Mouse (Mus musculus) heart, embryonic 11.5 days (tissue): Measurements from ENCODE around the gene Thrsp. TPM values are rescaled to one million over a fixed set of nuclear protein-coding genes. Genes with fewer than 3 reads are reported as not detected.

ENCODE experiments used
- ATAC-seq: fragments of 200-750 bp; cut with Nextera tagmentation; replicated peaks from 2 replicates; pipeline ENCODE4 v1.8.0; 2017; ENCODE audit warnings: moderate library complexity; ENCODE audit not compliant: insufficient number of reproducible peaks, low FRiP score, low TSS enrichment
- H3K27ac ChIP-seq: fragments of 300-500 bp; sonication (generic); 2 replicates; pipeline ENCODE4 v1.5.1; 2014; ENCODE audit warnings: mild to moderate bottlenecking, low read depth, low read length
- H3K27me3 ChIP-seq: fragments of 300-500 bp; sonication (generic); 2 replicates; pipeline ENCODE4 v1.6.1; 2014; ENCODE audit warnings: mild to moderate bottlenecking, low read length, mixed read lengths; ENCODE audit not compliant: control insufficient read depth, insufficient read depth
- H3K36me3 ChIP-seq: fragments of 300-500 bp; sonication (generic); 2 replicates; pipeline ENCODE4 v1.6.1; 2014; ENCODE audit warnings: mild to moderate bottlenecking, low read length, moderate library complexity, mixed read lengths; ENCODE audit not compliant: control insufficient read depth, insufficient read depth
- H3K4me1 ChIP-seq: fragments of 300-500 bp; sonication (generic); 2 replicates; pipeline ENCODE4 v1.6.1; 2014; ENCODE audit warnings: low read length; ENCODE audit not compliant: control insufficient read depth, insufficient read depth
- H3K4me2 ChIP-seq: fragments of 300-500 bp; sonication (generic); 2 replicates; pipeline ENCODE4 v1.6.1; 2014; ENCODE audit warnings: mild to moderate bottlenecking, moderate library complexity
- H3K4me3 ChIP-seq: fragments of 300-500 bp; sonication (generic); 2 replicates; pipeline ENCODE4 v1.5.1; 2014; ENCODE audit warnings: low read depth, low read length
- H3K9ac ChIP-seq: fragments of 300-500 bp; sonication (generic); 2 replicates; pipeline ENCODE4 v1.6.1; 2014; ENCODE audit warnings: mild to moderate bottlenecking, low read depth, low read length, moderate library complexity
- H3K9me3 ChIP-seq: fragments of 300-500 bp; sonication (generic); replicated peaks from 2 replicates; pipeline ENCODE4 v1.6.1; 2016; ENCODE audit warnings: low read length; ENCODE audit not compliant: control insufficient read depth
- WGBS: fragments of 180-500 bp; shearing (Covaris S2); extraction: QIAGEN DNeasy Blood & Tissue Kit; methylation state at CpG from one replicate; pipeline ENCODE4 v1.1.7; 2014; ENCODE audit not compliant: insufficient replicate concordance; 5-methylcytosine and 5-hydroxymethylcytosine counted together
- polyA plus RNA-seq: library from polyadenylated mRNA; unstranded; fragments of >200 nt; fragmentation: Nextera tagmentation; extraction: Ambion mirVana; gene quantifications from 2 replicates; pipeline ENCODE4 v1.2.1, GENCODE M21; 2014

Gene Thrsp
- polyA plus RNA-seq, 1 experiment from 2014 or later: 0.11 TPM

- Histone ChIP-seq H3K9me3 (no peaks in the 10 kb centered on the region), H3K4me1 (no peaks in the 10 kb centered on the region; the same call in 1 of the 2 replicates), H3K4me2 (no peak overlapping the region), H3K4me3 (no peak overlapping the region), H3K27ac (no peak overlapping the region), H3K9ac (no peak overlapping the region), H3K36me3 (no peaks in the 10 kb centered on the region), H3K27me3 (no peaks in the 10 kb centered on the region)
- WGBS: 81% methylated on average over 8 of the region's 8 CpGs
- ATAC-seq: no peak
Measured at GRCm38 (mm10) chr7:97420958-97421651, 3.6 kb upstream of the Thrsp start.

- H3K27ac ChIP-seq: no peak overlapping the region
Measured at GRCm38 (mm10) chr7:97420406-97420805, 2.9 kb upstream of the Thrsp start.

GRCm38 (mm10) chr7:97419163-97419562, 1.6 kb upstream of the Thrsp start:
- Histone ChIP-seq H3K9me3 (no peaks in the 10 kb centered on the region), H3K4me2 (no peak overlapping the region), H3K4me1 (no peaks in the 10 kb centered on the region; the same call in 1 of the 2 replicates), H3K4me3 (no peak overlapping the region), H3K27ac (no peak overlapping the region), H3K27me3 (no peaks in the 10 kb centered on the region), H3K36me3 (no peaks in the 10 kb centered on the region), H3K9ac (no peak overlapping the region)
- 72% methylated on average over 5 of the region's 5 CpGs for WGBS
- no peak for ATAC-seq

More at GRCm38 (mm10) chr7:97420406-97420805, 2.9 kb upstream of the Thrsp start:
- 48% methylated on average over 1 of the region's 1 CpGs for WGBS
- Histone ChIP-seq H3K4me1 (no peaks in the 10 kb centered on the region; the same call in 1 of the 2 replicates), H3K9me3 (no peaks in the 10 kb centered on the region), H3K36me3 (no peaks in the 10 kb centered on the region), H3K9ac (no peak overlapping the region), H3K27me3 (no peaks in the 10 kb centered on the region), H3K4me2 (no peak overlapping the region), H3K4me3 (no peak overlapping the region)
- no peak for ATAC-seq

- no peak for ATAC-seq
- H3K27me3 ChIP-seq: no peaks in the 10 kb centered on the region
- WGBS: 75% methylated on average over 5 of the region's 5 CpGs
Measured at GRCm38 (mm10) chr7:97418717-97419116, 1.2 kb upstream of the Thrsp start.

GRCm38 (mm10) chr7:97416473-97416872, 1.1 kb downstream of the Thrsp start:
- H3K27ac ChIP-seq: no peak overlapping the region
- no peaks in the 10 kb centered on the region for H3K27me3 ChIP-seq
- H3K36me3 ChIP-seq: no peaks in the 10 kb centered on the region; the same call in 1 of the 2 replicates
- no peak overlapping the region for H3K9ac ChIP-seq
- H3K4me2 ChIP-seq: no peak overlapping the region
- no peak for ATAC-seq
- 82% methylated on average over 4 of the region's 4 CpGs for WGBS
- no peaks in the 10 kb centered on the region; the same call in 1 of the 2 replicates for H3K4me1 ChIP-seq
- no peaks in the 10 kb centered on the region for H3K9me3 ChIP-seq
- no peak overlapping the region for H3K4me3 ChIP-seq

More at GRCm38 (mm10) chr7:97418717-97419116, 1.2 kb upstream of the Thrsp start:
- Histone ChIP-seq H3K4me1 (no peaks in the 10 kb centered on the region; the same call in 1 of the 2 replicates), H3K36me3 (no peaks in the 10 kb centered on the region), H3K9ac (no peak overlapping the region), H3K9me3 (no peaks in the 10 kb centered on the region), H3K4me2 (no peak overlapping the region), H3K27ac (no peak overlapping the region), H3K4me3 (no peak overlapping the region)

- Histone ChIP-seq H3K36me3 (peaks cover 5% of the 10 kb centered on the region), H3K27ac (no peak overlapping the region), H3K9ac (no peak overlapping the region), H3K4me3 (no peak overlapping the region), H3K27me3 (no peaks in the 10 kb centered on the region), H3K4me1 (no peaks in the 10 kb centered on the region), H3K9me3 (no peaks in the 10 kb centered on the region), H3K4me2 (no peak overlapping the region)
- ATAC-seq: no peak
- WGBS: 64% methylated on average over 9 of the region's 9 CpGs
Measured at GRCm38 (mm10) chr7:97414915-97415687, 2.4 kb downstream of the Thrsp start.

GRCm38 (mm10) chr7:97414426-97414825, 3.1 kb downstream of the Thrsp start:
- Histone ChIP-seq H3K27ac (no peak overlapping the region), H3K4me2 (no peak overlapping the region), H3K36me3 (peaks cover 12% of the 10 kb centered on the region), H3K4me3 (no peak overlapping the region), H3K4me1 (no peaks in the 10 kb centered on the region), H3K27me3 (no peaks in the 10 kb centered on the region), H3K9me3 (no peaks in the 10 kb centered on the region), H3K9ac (no peak overlapping the region)
- ATAC-seq: no peak
- 80% methylated on average over 1 of the region's 1 CpGs for WGBS

- no peak overlapping the region for H3K4me3 ChIP-seq
- no peak overlapping the region for H3K4me2 ChIP-seq
- 91% methylated on average over 1 of the region's 1 CpGs for whole genome bisulfite sequencing
- no peak for ATAC-seq
- no peak overlapping the region for H3K9ac ChIP-seq
- no peak overlapping the region for H3K27ac ChIP-seq
- peaks cover 14% of the 10 kb centered on the region for H3K36me3 ChIP-seq
- H3K4me1 ChIP-seq: no peaks in the 10 kb centered on the region
- H3K27me3 ChIP-seq: no peaks in the 10 kb centered on the region
- H3K9me3 ChIP-seq: no peaks in the 10 kb centered on the region
Measured at GRCm38 (mm10) chr7:97413981-97414380, 3.5 kb downstream of the Thrsp start.
